Mouse (Mus musculus) liver, embryonic 16.5 days (tissue): ENCODE data around the gene Ap1m1. TPM values are rescaled to one million over a fixed set of nuclear protein-coding genes. Genes with fewer than 3 reads are reported as not detected.
A peak's percentile ranks its signal among the peaks of the same experiment; 100 is the strongest.

Source experiments
- ATAC-seq: fragments of 200-750 bp; cut with Nextera tagmentation; 2 replicates; pipeline ENCODE4 v1.8.0; 2017; ENCODE audit warnings: low read depth, mild to moderate bottlenecking, moderate number of reproducible peaks, moderate library complexity
- H3K27ac ChIP-seq: fragments of 300-500 bp; sonication (generic); 2 replicates; pipeline ENCODE4 v1.5.1; 2014; ENCODE audit warnings: mild to moderate bottlenecking, low read length
- H3K27me3 ChIP-seq: fragments of 300-500 bp; sonication (generic); 2 replicates; pipeline ENCODE4 v1.6.1; 2014; ENCODE audit warnings: low read depth, low read length, mixed read lengths; ENCODE audit not compliant: control insufficient read depth, insufficient read depth
- H3K36me3 ChIP-seq: fragments of 300-500 bp; sonication (generic); 2 replicates; pipeline ENCODE4 v1.6.1; 2014; ENCODE audit warnings: mild to moderate bottlenecking; ENCODE audit not compliant: control insufficient read depth, insufficient read depth
- H3K4me1 ChIP-seq: fragments of 300-500 bp; sonication (generic); 2 replicates; pipeline ENCODE4 v1.6.1; 2014; ENCODE audit warnings: low read depth, low read length, mixed read lengths; ENCODE audit not compliant: control insufficient read depth
- H3K4me2 ChIP-seq: fragments of 300-500 bp; sonication (generic); 2 replicates; pipeline ENCODE4 v1.6.1; 2014; ENCODE audit warnings: low read depth, low read length, mixed read lengths
- H3K4me3 ChIP-seq: fragments of 300-500 bp; sonication (generic); 2 replicates; pipeline ENCODE4 v1.5.1; 2014; ENCODE audit warnings: low read depth, mild to moderate bottlenecking, low read length
- H3K9ac ChIP-seq: fragments of 300-500 bp; sonication (generic); 2 replicates; pipeline ENCODE4 v1.6.1; 2014; ENCODE audit warnings: low read depth, low read length
- H3K9me3 ChIP-seq: fragments of 300-500 bp; sonication (generic); replicated peaks from 2 replicates; pipeline ENCODE4 v1.6.1; 2016; ENCODE audit warnings: low read length; ENCODE audit not compliant: control insufficient read depth
- WGBS: fragments of 180-500 bp; shearing (Covaris S2); extraction: QIAGEN DNeasy Blood & Tissue Kit; methylation state at CpG from one replicate; pipeline ENCODE4 v1.1.7; 2014; ENCODE audit not compliant: insufficient replicate concordance; 5-methylcytosine and 5-hydroxymethylcytosine counted together
- polyA plus RNA-seq: library from polyadenylated mRNA; unstranded; fragments of >200 nt; fragmentation: Nextera tagmentation; extraction: Ambion mirVana; gene quantifications from 2 replicates; pipeline ENCODE4 v1.2.1, GENCODE M21; 2015

The Ap1m1 gene
- polyA plus RNA-seq, 1 experiment from 2014 or later, result 54.3 TPM

GRCm38 (mm10) chr8:72303633-72304032, 63.8 kb downstream of the Ap1m1 start:
- Histone ChIP-seq H3K27ac (no peak overlapping the region), H3K9me3 (no peaks in the 10 kb centered on the region), H3K9ac (no peak overlapping the region), H3K27me3 (no peaks in the 10 kb centered on the region), H3K4me1 (no peaks in the 10 kb centered on the region; the same call in 1 of the 2 replicates), H3K36me3 (no peaks in the 10 kb centered on the region), H3K4me2 (peak overlapping the region; percentile 25; the same call in 1 of the 2 replicates), H3K4me3 (peak overlapping the region; percentile 26)
- ATAC-seq, result peak; percentile 48; the same call in 1 of the 2 replicates
- WGBS, result 20% methylated on average over 8 of the region's 8 CpGs

- Histone ChIP-seq H3K36me3 (no peaks in the 10 kb centered on the region), H3K27me3 (no peaks in the 10 kb centered on the region), H3K27ac (no peak within 1 kb of the TSS), H3K9me3 (no peaks in the 10 kb centered on the region), H3K4me2 (no peak within 1 kb of the TSS), H3K9ac (no peak within 1 kb of the TSS), H3K4me3 (no peak within 1 kb of the TSS), H3K4me1 (no peaks in the 10 kb centered on the region; the same call in 1 of the 2 replicates)
- no peak for ATAC-seq
- 63% methylated on average over 14 of the region's 16 CpGs for WGBS
Observed at GRCm38 (mm10) chr8:72305210-72305905, 65.5 kb downstream of the Ap1m1 start, which contains the start of gene Gm10282. TSS of gene Gm10282 (minus strand) at chr8:72305260.

DNA sequence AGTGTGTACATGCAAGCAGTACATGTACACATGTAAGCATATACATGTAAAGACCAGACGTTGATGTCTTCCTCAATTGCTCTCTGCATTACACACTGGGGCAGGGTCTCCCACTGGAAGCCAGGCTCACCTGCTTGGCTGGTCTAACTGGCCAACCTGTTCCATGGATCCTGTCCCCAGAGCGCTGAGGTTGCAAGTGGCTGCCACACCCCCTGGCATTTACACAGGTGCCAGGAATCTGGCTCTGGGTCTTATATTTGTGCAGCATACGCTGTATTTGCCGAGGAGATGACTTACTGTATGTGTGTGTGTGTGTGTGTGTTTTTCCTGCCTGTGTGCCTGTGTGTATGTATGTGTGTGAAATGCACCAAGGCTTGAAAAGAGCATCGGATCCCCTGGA, 67.1 kb downstream of the Ap1m1 start:
- H3K36me3 ChIP-seq, result no peaks in the 10 kb centered on the region
- H3K27ac ChIP-seq, result no peak overlapping the region
- no peak overlapping the region for H3K4me2 ChIP-seq
- H3K9me3 ChIP-seq, result no peaks in the 10 kb centered on the region
- H3K9ac ChIP-seq, result no peak overlapping the region
- H3K4me3 ChIP-seq, result no peak overlapping the region
- no peaks in the 10 kb centered on the region; the same call in 1 of the 2 replicates for H3K4me1 ChIP-seq
- H3K27me3 ChIP-seq, result no peaks in the 10 kb centered on the region
- WGBS, result 61% methylated on average over 5 of the region's 5 CpGs
- no peak for ATAC-seq

Other genes with a start within 250 kb of the Ap1m1 start
- 3.6 and 4.0 TPM in 2 replicates for gene Cyp4f18, start 230.4 kb upstream of the Ap1m1 start, polyA plus RNA-seq
- not detected in 2 replicates for gene Olfr372, start 198.8 kb upstream of the Ap1m1 start, polyA plus RNA-seq
- not detected in 2 replicates for gene Olfr373, start 156.8 kb upstream of the Ap1m1 start, polyA plus RNA-seq
- not detected in 2 replicates for gene Olfr374, start 133.0 kb upstream of the Ap1m1 start, polyA plus RNA-seq
- gene Tpm4, start 105.0 kb upstream of the Ap1m1 start, polyA plus RNA-seq, result 77.7 and 84.6 TPM in 2 replicates
- 68.0 and 71.6 TPM in 2 replicates for gene Rab8a, start 78.8 kb upstream of the Ap1m1 start, polyA plus RNA-seq
- gene Hsh2d, start 50.4 kb upstream of the Ap1m1 start, polyA plus RNA-seq, result 0.22 and 0.30 TPM in 2 replicates
- not detected in 2 replicates for gene Cib3, start 27.2 kb upstream of the Ap1m1 start, polyA plus RNA-seq
- not detected in 2 replicates for gene Gm11034, start 26.4 kb upstream of the Ap1m1 start, polyA plus RNA-seq
- gene Fam32a, start 20.3 kb upstream of the Ap1m1 start, polyA plus RNA-seq, result 32.5 and 32.9 TPM in 2 replicates
- 5.8 and 6.0 TPM in 2 replicates for gene Gm10282, start 65.2 kb downstream of the Ap1m1 start, polyA plus RNA-seq
- 1.8 and 2.0 TPM in 2 replicates for gene Klf2, start 79.0 kb downstream of the Ap1m1 start, polyA plus RNA-seq
- gene Eps15l1, start 181.4 kb downstream of the Ap1m1 start, polyA plus RNA-seq, result 19.2 and 20.0 TPM in 2 replicates
- 0.54 and 0.74 TPM in 2 replicates for gene Calr3, start 203.9 kb downstream of the Ap1m1 start, polyA plus RNA-seq
- gene 1700030K09Rik, start 203.9 kb downstream of the Ap1m1 start, polyA plus RNA-seq, result 3.4 and 3.5 TPM in 2 replicates
- gene Cherp, start 235.2 kb downstream of the Ap1m1 start, polyA plus RNA-seq, result 16.2 and 23.1 TPM in 2 replicates